Mouse (Mus musculus): ENCODE results near the gene Hoxa7.

GRCm38 (mm10) chr6:52196811-52197210 lies 24.8 kb downstream of the Hoxa7 start:
- TF ChIP-seq CTCF (IDR thresholded peaks at IDR 0.05; ENCODE audit: borderline replicate concordance, extremely low read depth, insufficient read depth, insufficient read length) (no peak), POLR2A (IDR thresholded peaks at IDR 0.05; ENCODE audit: borderline replicate concordance, extremely low read depth, insufficient read depth, insufficient read length, poor library complexity, severe bottlenecking) (no peak)
